Mouse (Mus musculus) CH12.LX (cell line): ENCODE data around the gene Medag. TPM values are rescaled to one million over a fixed set of nuclear protein-coding genes. Genes with fewer than 3 reads are reported as not detected.

Experiments
- DNase-seq: peaks from one replicate; pipeline ENCODE4 v3.0.0-alpha.2; 2013; ENCODE audit errors: extremely low read depth
- H3K27ac ChIP-seq: 2 replicates; pipeline ENCODE4 v1.5.1; 2012; ENCODE audit warnings: low read depth, mild to moderate bottlenecking, control low read depth, moderate library complexity; ENCODE audit not compliant: insufficient read depth
- H3K27me3 ChIP-seq: replicated peaks from 2 replicates; pipeline ENCODE3; 2012; ENCODE audit warnings: inconsistent platforms
- H3K36me3 ChIP-seq, 2 experiments: replicated peaks in 1 of 2; 2 replicates each; pipeline versions ENCODE3 to v1.6.1; 2012; ENCODE audit warnings: inconsistent platforms in 1 of 2, low read length in 1 of 2, mild to moderate bottlenecking in 1 of 2, mixed read lengths in 1 of 2, moderate library complexity in 1 of 2; ENCODE audit not compliant: control insufficient read depth in 1 of 2, insufficient read depth in 1 of 2
- H3K4me1 ChIP-seq, 2 experiments: 2 replicates each; pipeline ENCODE4 v1.6.1; 2012; ENCODE audit warnings: inconsistent platforms in 1 of 2, moderate library complexity in 1 of 2; ENCODE audit not compliant: insufficient read depth in 2 of 2, control insufficient read depth in 1 of 2
- H3K4me2 ChIP-seq: 2 replicates; pipeline ENCODE4 v1.6.1; 2012; ENCODE audit warnings: low read depth, mild to moderate bottlenecking, control low read depth; ENCODE audit not compliant: poor library complexity, insufficient read depth, severe bottlenecking
- H3K4me3 ChIP-seq, 3 experiments: fragments of 150-350 bp in 1 of 3; sonication (generic) in 1 of 3; replicated peaks in 1 of 3; 2 replicates each; pipeline versions ENCODE3 to v1.5.1; 2011 to 2012; ENCODE audit warnings: low read depth in 2 of 3, low read length in 2 of 3, mild to moderate bottlenecking in 2 of 3, moderate library complexity in 2 of 3, control low read depth in 1 of 3, improper control_type of control experiment in 1 of 3, inconsistent platforms in 1 of 3, mixed read lengths in 1 of 3; ENCODE audit not compliant: poor library complexity in 1 of 3
- H3K79me2 ChIP-seq: replicated peaks from 2 replicates; pipeline ENCODE4 v1.6.1; 2012; ENCODE audit warnings: mild to moderate bottlenecking, moderate library complexity; ENCODE audit not compliant: control insufficient read depth, poor library complexity, insufficient read depth, severe bottlenecking; ENCODE audit errors: extremely low read depth
- H3K9ac ChIP-seq: 2 replicates; pipeline ENCODE4 v1.6.1; 2012; ENCODE audit warnings: low read depth, mild to moderate bottlenecking, control low read depth, moderate library complexity; ENCODE audit not compliant: insufficient read depth
- H3K9me3 ChIP-seq: replicated peaks from 2 replicates; pipeline ENCODE3; 2012; ENCODE audit warnings: low read length, inconsistent platforms, mixed read lengths
- CHD2 ChIP-seq: IDR thresholded peaks from 2 replicates; pipeline ENCODE4 v1.6.1; 2011; ENCODE audit warnings: low read length, improper control_type of control experiment
- GABPA ChIP-seq: IDR thresholded peaks from 2 replicates; pipeline ENCODE4 v1.6.1; 2012; ENCODE audit warnings: low read depth, low read length, improper control_type of control experiment, inconsistent platforms; ENCODE audit not compliant: insufficient replicate concordance
- HCFC1 ChIP-seq: IDR thresholded peaks from 2 replicates; pipeline ENCODE4 v1.6.1; 2012; ENCODE audit warnings: low read depth, mild to moderate bottlenecking, inconsistent platforms, low read length, improper control_type of control experiment
- IRF4 ChIP-seq: IDR thresholded peaks from 2 replicates; pipeline ENCODE4 v1.6.1; 2014; ENCODE audit warnings: low read depth, mild to moderate bottlenecking, inconsistent platforms, low read length, improper control_type of control experiment
- KAT2A ChIP-seq: IDR thresholded peaks from 2 replicates; pipeline ENCODE4 v1.6.1; 2012; ENCODE audit warnings: low read length, improper control_type of control experiment, inconsistent platforms; ENCODE audit not compliant: insufficient replicate concordance
- MAZ ChIP-seq: IDR thresholded peaks from 2 replicates; pipeline ENCODE4 v1.6.1; 2012; ENCODE audit warnings: low read depth, mild to moderate bottlenecking, inconsistent platforms, low read length, improper control_type of control experiment, moderate library complexity
- MXI1 ChIP-seq: IDR thresholded peaks from 2 replicates; pipeline ENCODE4 v1.6.1; 2011; ENCODE audit warnings: mild to moderate bottlenecking, low read depth, low read length, improper control_type of control experiment
- POLR2A ChIP-seq: IDR thresholded peaks from 2 replicates; pipeline ENCODE4 v1.6.1; 2011; ENCODE audit warnings: low read depth, mild to moderate bottlenecking, improper control_type of control experiment, low read length
- RAD21 ChIP-seq: IDR thresholded peaks from 2 replicates; pipeline ENCODE4 v1.6.1; 2011; ENCODE audit warnings: low read depth, mild to moderate bottlenecking, low read length, improper control_type of control experiment, moderate library complexity
- RCOR1 ChIP-seq: conservative IDR thresholded peaks from 2 replicates; pipeline ENCODE4 v1.6.1; 2012; ENCODE audit warnings: low read depth, mild to moderate bottlenecking, inconsistent platforms, low read length, improper control_type of control experiment
- ZKSCAN1 ChIP-seq: IDR thresholded peaks from 2 replicates; pipeline ENCODE4 v1.6.1; 2012; ENCODE audit warnings: low read depth, inconsistent platforms, low read length, improper control_type of control experiment, borderline replicate concordance
- ZNF384 ChIP-seq: IDR thresholded peaks from 2 replicates; pipeline ENCODE4 v1.6.1; 2012; ENCODE audit warnings: low read depth, low read length, improper control_type of control experiment, inconsistent platforms
- dilution Hi-C: fragments of 300-500 bp; cut with MboI; formaldehyde crosslinking; loops from 2 replicates; pipeline ENCODE4 v1.14.3; 2020; ENCODE audit warnings: low sequenced_read_pairs; ENCODE audit not compliant: extremely low pct_unique_long_range_greater_than_20kb, extremely low pct_ligation_motif_present
- in situ Hi-C: fragments of 300-500 bp; cut with MboI; formaldehyde crosslinking; loops from 3 replicates; pipeline ENCODE4 v1.14.3; 2019; ENCODE audit warnings: low sequenced_read_pairs, low pct_ligation_motif_present, low pct_unique_long_range_greater_than_20kb, mixed read lengths
- polyA plus RNA-seq: library from polyadenylated mRNA; unstranded; fragments of >175 nt; gene quantifications from 2 replicates; pipeline ENCODE4 v1.2.1, GENCODE M21; 2012; ENCODE audit warnings: low read depth; ENCODE audit not compliant: insufficient read length
- total RNA-seq, 2 experiments: library from RNA; depleted of rRNA; stranded (reverse); fragments of 300-350 nt in 1 of 2; fragments of >200 nt in 1 of 2; gene quantifications; 2 replicates each; pipeline ENCODE4 v1.2.3; 2012 to 2014

Medag gene
- total and polyA plus RNA-seq, 3 experiments = not detected

- in situ Hi-C loops = no loop called here
- dilution Hi-C loops = no loop called here
- no peaks in the 10 kb centered on the region for H3K36me3 ChIP-seq
- H3K4me1 ChIP-seq = peaks cover 0 to 4% of the 10 kb centered on the region in 2 experiments; a peak in 2 of 4 replicates
- no peak overlapping the region for H3K27ac ChIP-seq
- H3K4me3 ChIP-seq = no peak overlapping the region
- H3K9me3 ChIP-seq = no peaks in the 10 kb centered on the region
- DNase-seq = no peak
- TF ChIP-seq POLR2A (no peak), MAZ (no peak), ZNF384 (peak; percentile 12; the same call in 1 of the 2 replicates)
- peaks cover 10% of the 10 kb centered on the region for H3K27me3 ChIP-seq
- no peak overlapping the region for H3K9ac ChIP-seq
- no peak overlapping the region for H3K4me2 ChIP-seq
- H3K79me2 ChIP-seq = no peaks in the 10 kb centered on the region
These were observed 31.1 kb upstream of the Medag start for GRCm38 (mm10) chr5:149380388-149380916.

GRCm38 (mm10) chr5:149381948-149382347 lies 29.6 kb upstream of the Medag start:
- no peak overlapping the region for H3K4me2 ChIP-seq
- dilution Hi-C loops (no loop called here), in situ Hi-C loops (no loop called here)
- no peak overlapping the region for H3K27ac ChIP-seq
- no peaks in the 10 kb centered on the region for H3K79me2 ChIP-seq
- TF ChIP-seq CHD2 (no peak), GABPA (no peak), MAZ (no peak), ZKSCAN1 (no peak), HCFC1 (no peak), RAD21 (no peak), KAT2A (no peak), RCOR1 (no peak)
- H3K9ac ChIP-seq = no peak overlapping the region
- no peak for DNase-seq
- H3K4me3 ChIP-seq = no peak overlapping the region
- no peaks in the 10 kb centered on the region; a peak in 1 of 4 replicates for H3K4me1 ChIP-seq
- H3K36me3 ChIP-seq = no peaks in the 10 kb centered on the region
- H3K27me3 ChIP-seq = peaks cover 10% of the 10 kb centered on the region
- H3K9me3 ChIP-seq = no peaks in the 10 kb centered on the region

- in situ Hi-C loops (no loop called here), dilution Hi-C loops (no loop called here)
- no peak overlapping the region for H3K9ac ChIP-seq
- no peaks in the 10 kb centered on the region for H3K36me3 ChIP-seq
- H3K4me1 ChIP-seq = no peaks in the 10 kb centered on the region; a peak in 1 of 4 replicates
- H3K4me3 ChIP-seq = no peak overlapping the region
- no peaks in the 10 kb centered on the region for H3K9me3 ChIP-seq
- TF ChIP-seq IRF4 (no peak), ZKSCAN1 (no peak), MXI1 (no peak)
- TF ChIP-seq, all 38 proteins: peak for 0
- Histone ChIP-seq H3K4me2 (no peak overlapping the region), H3K79me2 (no peaks in the 10 kb centered on the region), H3K27me3 (peaks cover 8% of the 10 kb centered on the region), H3K27ac (no peak overlapping the region)
- DNase-seq = no peak
These were observed 28.9 kb upstream of the Medag start for GRCm38 (mm10) chr5:149382601-149383000.
